Mouse (Mus musculus): ENCODE measurements around the gene Tmem258. TPM values are rescaled to one million over a fixed set of nuclear protein-coding genes. Genes with fewer than 3 reads are reported as not detected.

Gene Tmem258
- total RNA-seq, 2 experiments from 2014 or later, result 78.7 to 80.1 TPM

DNA sequence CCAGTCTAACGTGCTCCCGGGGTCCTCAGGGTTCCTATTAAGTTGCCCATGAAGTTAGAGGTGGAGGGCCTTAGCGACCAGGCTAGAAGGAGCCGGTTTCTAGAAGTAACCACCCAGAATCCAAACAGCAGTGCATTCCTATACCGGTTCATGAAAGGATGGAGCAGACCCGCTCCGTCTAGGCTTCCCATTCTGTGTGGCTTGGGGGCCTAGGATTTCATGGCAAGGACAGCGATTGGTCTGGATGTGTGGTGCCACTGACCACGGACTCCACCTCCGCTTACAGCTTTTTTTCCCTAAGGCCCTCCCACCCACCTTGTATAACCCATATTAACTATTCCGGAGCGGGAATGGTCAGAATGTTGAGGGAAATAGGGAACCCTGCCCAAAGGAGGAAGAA is 19.7 kb upstream of the Tmem258 start:
- DNase-seq, result no peak

GRCm38 (mm10) chr19:10185876-10186275 is 17.9 kb upstream of the Tmem258 start:
- DNase-seq, result no peak

GRCm38 (mm10) chr19:10186569-10186968 is 17.2 kb upstream of the Tmem258 start:
- DNase-seq, result no peak

DNA sequence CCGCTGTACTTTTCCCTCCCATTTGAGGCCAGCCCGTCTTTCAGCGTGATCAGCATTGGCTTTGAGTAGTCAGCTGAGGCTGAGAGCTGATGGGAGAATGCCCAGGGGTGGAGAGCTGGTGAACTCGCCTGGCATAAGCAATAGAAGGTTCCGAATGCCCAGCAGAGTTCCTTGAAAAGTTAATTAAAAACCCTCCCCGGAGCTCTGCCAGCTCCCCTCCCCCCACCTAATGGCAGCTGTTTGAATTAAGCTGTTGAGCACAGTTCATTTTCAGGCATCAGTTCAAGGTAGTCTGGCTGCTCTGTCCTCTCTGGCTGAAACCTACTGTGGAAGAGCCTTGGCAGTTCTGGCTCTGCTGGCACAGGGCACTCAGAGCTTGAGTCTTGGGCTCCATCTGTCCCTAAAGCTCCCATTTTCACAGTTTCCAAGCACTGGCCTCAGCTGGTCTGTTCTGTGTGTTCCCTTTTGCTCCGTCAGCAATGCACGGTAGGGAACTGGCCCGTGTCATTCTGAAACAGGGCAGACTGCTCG is 15.5 kb upstream of the Tmem258 start:
- peak; percentile 75 to 76 for DNase-seq

- DNase-seq, result no peak
Observed at GRCm38 (mm10) chr19:10189022-10189421, 14.8 kb upstream of the Tmem258 start.

GRCm38 (mm10) chr19:10189940-10190339 is 13.9 kb upstream of the Tmem258 start:
- no peak for DNase-seq

- DNase-seq, result peak; percentile 61 to 72
Observed at GRCm38 (mm10) chr19:10190796-10191195, 13.0 kb upstream of the Tmem258 start.

DNA sequence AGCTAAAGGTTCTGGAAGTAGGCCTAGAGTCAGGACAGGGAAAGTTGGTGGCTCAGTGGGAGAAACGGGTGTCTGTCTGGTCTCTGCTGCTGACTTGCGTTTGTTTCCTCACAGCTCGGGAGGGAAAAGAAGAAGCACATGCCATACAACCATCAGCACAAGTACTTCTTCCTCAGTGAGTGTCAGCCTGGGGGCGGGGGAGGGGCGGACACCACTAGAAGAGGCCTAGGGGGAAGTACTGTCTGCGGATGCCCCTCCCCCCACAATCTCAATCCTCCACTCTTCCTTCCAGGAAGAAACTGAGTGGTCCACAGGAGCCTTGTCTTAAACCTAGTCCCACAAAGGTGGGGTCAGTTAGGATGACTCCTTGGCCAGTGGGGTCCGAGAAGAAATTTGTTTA is 12.5 kb upstream of the Tmem258 start:
- no peak for DNase-seq

- no peak for DNase-seq
Observed at GRCm38 (mm10) chr19:10194337-10194736, 9.5 kb upstream of the Tmem258 start.

DNA sequence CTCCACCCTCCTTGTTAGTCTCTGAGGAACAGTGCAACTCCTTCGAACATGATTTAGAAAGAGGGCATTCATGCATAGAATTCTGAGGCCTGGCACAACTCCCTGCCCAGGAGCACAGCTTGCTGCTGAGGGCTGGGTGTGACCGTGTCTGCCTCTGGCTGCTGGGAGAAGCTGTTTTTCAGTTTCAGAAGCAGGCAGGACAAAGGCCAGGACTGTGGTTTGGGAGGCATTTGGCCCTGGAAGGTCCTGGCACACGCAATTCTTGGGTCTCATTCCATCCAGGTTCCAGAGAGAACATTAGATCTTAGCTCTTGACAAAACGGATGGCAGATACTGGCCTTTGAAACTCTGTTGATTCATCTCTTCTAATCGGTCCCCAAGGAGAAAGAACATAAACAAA is 8.6 kb upstream of the Tmem258 start:
- no peak for DNase-seq

GRCm38 (mm10) chr19:10197130-10197529 is 6.7 kb upstream of the Tmem258 start:
- no peak for DNase-seq

DNA sequence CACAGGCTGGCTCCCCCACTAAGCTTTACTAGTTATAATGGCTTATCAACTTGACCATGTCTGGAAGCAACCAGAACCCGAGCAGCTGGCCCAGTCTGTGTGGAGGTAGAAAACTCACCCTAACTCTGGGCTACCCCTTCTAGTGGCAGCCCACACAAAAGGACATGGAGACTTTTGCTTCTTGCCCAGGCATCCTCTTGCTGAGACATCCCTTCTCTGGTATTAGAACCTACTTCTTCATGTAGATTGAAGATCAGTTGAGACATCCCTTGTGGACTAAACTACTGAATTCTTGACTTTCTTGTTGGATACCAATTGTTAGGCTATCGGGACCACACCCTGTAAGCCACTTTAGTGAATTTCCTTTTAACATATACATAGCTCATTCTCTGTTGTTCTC is 5.5 kb upstream of the Tmem258 start:
- DNase-seq, result no peak

DNA sequence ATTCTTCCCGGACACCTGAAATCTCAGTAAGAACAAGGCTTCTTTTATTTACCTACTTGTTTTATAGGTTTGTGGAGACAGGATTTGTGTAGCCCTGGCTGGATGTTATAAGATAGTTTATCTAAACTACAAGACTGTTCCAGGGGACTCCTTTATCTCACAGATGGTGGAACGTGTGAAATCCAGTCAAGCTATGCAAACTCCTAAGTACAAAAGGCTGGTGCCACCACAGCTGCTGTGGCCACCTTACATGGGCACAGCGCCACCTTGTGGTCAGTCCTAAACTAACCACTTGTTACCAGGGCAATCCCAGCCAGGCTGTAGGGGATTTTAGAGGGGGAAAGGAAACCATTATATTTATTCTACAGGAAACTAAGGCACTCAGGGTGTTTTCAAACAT is 5.1 kb upstream of the Tmem258 start:
- peak; percentile 67 to 76 for DNase-seq

GRCm38 (mm10) chr19:10203146-10203847 is 517 bp upstream of the Tmem258 start:
- DNase-seq, result no peak

DNA sequence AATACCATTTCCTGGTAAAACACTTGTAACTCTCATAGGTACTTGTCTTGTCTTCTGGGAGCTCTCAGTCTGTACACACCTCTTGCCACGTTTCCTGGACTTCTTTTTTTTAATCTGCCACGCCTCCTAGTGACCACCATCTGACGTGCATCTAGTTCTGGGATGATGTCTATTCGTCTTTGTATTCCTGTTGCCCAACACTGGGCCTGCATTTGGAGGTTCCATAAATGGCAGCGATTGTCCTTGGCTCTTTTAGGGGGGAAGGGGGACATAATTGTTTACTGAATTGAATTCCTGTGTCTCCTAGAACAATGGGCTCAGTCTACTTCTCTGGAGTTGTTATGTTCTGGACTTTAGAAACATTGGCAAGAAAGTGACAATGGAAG is 795 bp downstream of the Tmem258 start:
- peak in 1 of 2 experiments; percentile 42 for DNase-seq

DNA sequence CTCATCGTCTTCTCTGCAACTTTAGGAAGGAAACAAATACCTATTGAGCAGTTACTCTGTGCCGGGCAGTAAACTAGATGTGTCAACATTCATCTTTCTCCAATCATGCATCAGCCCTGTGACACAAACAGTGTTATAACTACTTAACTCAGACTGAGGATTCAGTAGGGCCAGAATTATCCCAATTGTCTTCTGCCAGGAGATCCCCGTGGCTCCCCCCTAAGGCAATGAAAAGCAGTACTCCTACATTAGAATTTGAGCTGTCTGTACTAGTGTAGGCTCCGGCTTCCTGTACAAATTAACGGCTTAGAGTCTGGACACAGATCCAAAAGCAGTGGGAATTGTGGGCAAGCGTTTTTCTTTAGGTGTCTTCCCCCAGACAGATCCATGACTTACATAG is 1.2 kb downstream of the Tmem258 start:
- DNase-seq, result no peak

DNA sequence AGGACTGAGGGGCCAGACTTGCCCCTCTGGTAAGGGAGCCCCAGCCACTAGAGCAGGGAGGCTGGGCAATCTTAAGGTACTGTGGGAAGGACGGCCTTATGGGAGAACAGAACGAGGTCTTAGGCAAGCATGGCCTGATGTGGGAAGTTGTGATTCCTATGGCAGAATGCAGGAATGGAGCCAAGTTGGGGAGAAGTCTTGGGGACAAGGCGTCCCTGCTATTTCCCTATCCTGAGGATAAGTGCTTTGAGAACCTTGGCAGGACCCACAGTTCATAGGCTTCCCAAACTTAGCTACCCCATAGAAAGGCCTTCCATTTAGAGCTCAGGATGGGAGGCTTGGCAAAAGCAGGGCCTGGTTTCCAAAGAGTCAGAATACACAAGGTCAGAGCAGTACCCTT is 5.0 kb downstream of the Tmem258 start:
- DNase-seq, result no peak

- DNase-seq, result no peak
Observed at GRCm38 (mm10) chr19:10210885-10211284, 7.1 kb downstream of the Tmem258 start.

- no peak for DNase-seq
Observed at GRCm38 (mm10) chr19:10213796-10214471, 10.1 kb downstream of the Tmem258 start.

GRCm38 (mm10) chr19:10216101-10216500 is 12.3 kb downstream of the Tmem258 start:
- no peak for DNase-seq

- peak in 1 of 2 experiments; percentile 40 for DNase-seq
Observed at GRCm38 (mm10) chr19:10219108-10219507, 15.3 kb downstream of the Tmem258 start.

DNA sequence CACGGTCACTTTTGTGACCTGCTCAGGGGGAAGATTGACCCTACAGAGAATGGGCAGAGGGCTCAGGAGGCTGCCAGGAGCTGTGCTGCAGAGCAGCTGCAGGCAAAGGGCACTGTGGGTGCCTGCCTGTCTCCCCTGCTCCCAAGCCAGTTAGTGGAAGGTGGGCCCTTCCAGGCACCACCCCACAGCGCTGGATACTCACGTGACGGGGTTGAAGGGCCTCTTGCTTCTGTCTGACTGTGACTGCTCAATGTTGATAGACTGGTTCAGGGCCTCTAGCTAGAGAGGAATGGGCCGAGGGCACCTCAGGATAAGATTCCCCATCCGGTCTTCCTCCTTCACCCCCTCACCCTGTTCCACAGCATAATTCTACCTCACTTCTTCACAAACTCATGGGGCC is 15.8 kb downstream of the Tmem258 start:
- no peak for DNase-seq

DNA sequence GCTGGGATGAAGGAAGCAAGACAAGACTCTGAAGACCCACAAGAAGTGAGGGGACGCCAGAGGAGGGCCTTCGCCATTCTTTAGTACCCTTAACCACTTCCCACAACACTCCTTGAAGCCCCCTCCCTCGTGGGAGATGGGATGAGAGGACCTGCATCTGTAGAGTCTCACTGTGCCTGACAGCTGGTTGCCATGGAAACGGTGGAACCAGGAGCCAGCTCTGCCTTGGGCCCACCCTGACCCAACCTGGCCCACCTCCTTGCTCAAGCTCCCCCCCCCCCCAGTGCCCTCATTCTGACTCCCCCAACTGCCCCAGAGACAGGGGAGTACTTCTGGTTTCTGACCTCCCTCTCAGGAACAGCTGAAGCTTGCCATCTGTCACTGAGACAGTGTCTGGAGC is 17.8 kb downstream of the Tmem258 start:
- no peak for DNase-seq

GRCm38 (mm10) chr19:10222656-10223055 is 18.8 kb downstream of the Tmem258 start:
- no peak for DNase-seq
